Comparison of ENCODE assay signal across 8 mouse cellular contexts in the genomic region with DNA sequence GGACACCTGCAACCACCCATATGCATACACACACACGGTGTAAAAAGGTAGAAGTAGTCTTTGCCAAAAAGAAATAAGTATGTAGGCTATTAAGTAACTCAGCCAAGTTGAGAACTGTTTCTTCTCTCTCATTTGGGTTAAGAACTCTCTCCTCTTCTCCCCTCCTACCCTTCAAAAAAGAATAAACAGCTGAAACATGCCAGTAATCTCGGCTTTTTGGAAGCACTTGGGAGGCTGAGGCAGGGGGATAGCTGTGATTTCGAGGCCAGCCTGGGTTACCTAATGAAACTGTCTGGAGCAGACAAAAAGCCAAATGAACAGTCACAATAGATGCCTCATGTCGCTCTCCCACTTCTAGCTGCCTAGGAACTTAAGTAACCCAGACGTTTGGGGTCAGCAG. TPM values are rescaled to one million over a fixed set of nuclear protein-coding genes. Genes with fewer than 3 reads are reported as not detected.
DNase-seq lines count a peak whose midpoint lies in the region; ATAC-seq lines count a peak whose summit lies in the region.

No protein-coding gene starts in this region.

- DNase-seq in kidney, adult 9 months = no peak
- DNase-seq in brain, adult 2 months (ENCODE audit: low read depth, low spot score) = peak; percentile 16
- no peak for DNase-seq in hindbrain, embryonic 14.5 days (ENCODE audit: low spot score)
- DNase-seq in adrenal gland, postnatal 36 days = no peak
- no peak for DNase-seq in left cerebral cortex, adult 9 months (ENCODE audit: low spot score in 2 of 2)
- no peak for DNase-seq in thymus, postnatal 36 days

- peak overlapping the region; percentile 52 for H3K27ac ChIP-seq in kidney, embryonic 15.5 days
- peak overlapping the region; percentile 47 for H3K27ac ChIP-seq in hindbrain, embryonic 14.5 days
- H3K27ac ChIP-seq in midbrain, embryonic 16.5 days (ENCODE audit: low read length) = peak overlapping the region; percentile 90

- H3K9me3 ChIP-seq in kidney, embryonic 15.5 days (replicated peaks) = no peaks in the 10 kb centered on the region
- H3K9me3 ChIP-seq in hindbrain, embryonic 14.5 days (ENCODE audit: control insufficient read depth, low read length) = no peaks in the 10 kb centered on the region
- H3K9me3 ChIP-seq in midbrain, embryonic 16.5 days (replicated peaks; ENCODE audit: control insufficient read depth, low read length, poor library complexity, severe bottlenecking) = no peaks in the 10 kb centered on the region

- ATAC-seq in kidney, embryonic 15.5 days (replicated peaks; ENCODE audit: low FRiP score) = no peak
- no peak for ATAC-seq in hindbrain, embryonic 14.5 days (ENCODE audit: low FRiP score)
- no peak for ATAC-seq in midbrain, embryonic 16.5 days

- H3K36me3 ChIP-seq in kidney, embryonic 15.5 days = peaks cover 15% of the 10 kb centered on the region
- peaks cover 13% of the 10 kb centered on the region for H3K36me3 ChIP-seq in hindbrain, embryonic 14.5 days (replicated peaks; ENCODE audit: control insufficient read depth, insufficient read depth)
- H3K36me3 ChIP-seq in midbrain, embryonic 16.5 days (ENCODE audit: control insufficient read depth, insufficient read depth, low read length) = no peaks in the 10 kb centered on the region; the same call in 1 of the 2 replicates

- peak overlapping the region; percentile 78 for H3K4me3 ChIP-seq in kidney, embryonic 15.5 days (replicated peaks)
- H3K4me3 ChIP-seq in hindbrain, embryonic 14.5 days (replicated peaks; ENCODE audit: low read length) = peak overlapping the region; percentile 74
- peak overlapping the region; percentile 86 for H3K4me3 ChIP-seq in midbrain, embryonic 16.5 days (ENCODE audit: low read depth, low read length)

- peaks cover 12% of the 10 kb centered on the region for H3K4me1 ChIP-seq in kidney, embryonic 15.5 days
- peaks cover 10% of the 10 kb centered on the region; the same call in 1 of the 2 replicates for H3K4me1 ChIP-seq in hindbrain, embryonic 14.5 days (replicated peaks; ENCODE audit: control insufficient read depth, insufficient read depth, low read length)
- peaks cover 17% of the 10 kb centered on the region for H3K4me1 ChIP-seq in midbrain, embryonic 16.5 days (ENCODE audit: control insufficient read depth, insufficient read depth, low read length)

- peak overlapping the region; percentile 56 for H3K9ac ChIP-seq in kidney, embryonic 15.5 days
- H3K9ac ChIP-seq in hindbrain, embryonic 14.5 days = peak overlapping the region; percentile 74
- peak overlapping the region; percentile 76 for H3K9ac ChIP-seq in midbrain, embryonic 16.5 days (ENCODE audit: low read depth, low read length)

- WGBS in kidney, embryonic 15.5 days = 24% methylated on average over 5 of the region's 5 CpGs
- WGBS in hindbrain, embryonic 14.5 days = 25% methylated on average over 5 of the region's 5 CpGs
- WGBS in midbrain, embryonic 16.5 days = 26% methylated on average over 5 of the region's 5 CpGs

- no peaks in the 10 kb centered on the region for H3K27me3 ChIP-seq in kidney, embryonic 15.5 days
- no peaks in the 10 kb centered on the region for H3K27me3 ChIP-seq in hindbrain, embryonic 14.5 days (ENCODE audit: control insufficient read depth, insufficient read depth, low read length)
- no peaks in the 10 kb centered on the region for H3K27me3 ChIP-seq in midbrain, embryonic 16.5 days (ENCODE audit: control insufficient read depth, insufficient read depth, low read depth, low read length)

- H3K4me2 ChIP-seq in kidney, embryonic 15.5 days = peak overlapping the region; percentile 63
- peak overlapping the region; percentile 90 for H3K4me2 ChIP-seq in hindbrain, embryonic 14.5 days (replicated peaks)
- peak overlapping the region; percentile 88 for H3K4me2 ChIP-seq in midbrain, embryonic 16.5 days (ENCODE audit: low read length)

RNA-seq across cellular contexts. Expression of gene Pisd, which starts 0.7 kb away (rescaled TPM):
- polyA plus RNA-seq in kidney, embryonic 15.5 days (2015; fragmentation: Nextera tagmentation; extraction: Ambion mirVana) = 76.0 and 82.6 TPM in 2 replicates
- 93.6 and 94.6 TPM in 2 replicates for polyA plus RNA-seq in hindbrain, embryonic 14.5 days (2014; fragmentation: Nextera tagmentation; extraction: Ambion mirVana)
- polyA plus RNA-seq in midbrain, embryonic 16.5 days (2015; fragmentation: Nextera tagmentation; extraction: Ambion mirVana) = 107 and 109 TPM in 2 replicates
- total RNA-seq in adrenal gland, postnatal 36 days (2021) = 10 to 100 TPM; 51.9 to 66.8 TPM

RNA-seq across cellular contexts. Expression of gene Gm20671, which starts 42.2 kb away (rescaled TPM):
- not detected in 2 replicates for polyA plus RNA-seq in kidney, embryonic 15.5 days (2015; fragmentation: Nextera tagmentation; extraction: Ambion mirVana)
- not detected in 2 replicates for polyA plus RNA-seq in hindbrain, embryonic 14.5 days (2014; fragmentation: Nextera tagmentation; extraction: Ambion mirVana)
- polyA plus RNA-seq in midbrain, embryonic 16.5 days (2015; fragmentation: Nextera tagmentation; extraction: Ambion mirVana) = not detected in 2 replicates
- total RNA-seq in adrenal gland, postnatal 36 days (2021) = not detected
